Mouse (Mus musculus): Measurements from ENCODE around the gene Bmi1. TPM values are rescaled to one million over a fixed set of nuclear protein-coding genes. Genes with fewer than 3 reads are reported as not detected.

The Bmi1 gene
- polyA plus RNA-seq, 1 experiment from 2014 or later: 34.0 TPM

GRCm38 (mm10) chr2:18718521-18718920, 41.7 kb downstream of the Bmi1 start:
- H3K9ac ChIP-seq (replicated peaks; ENCODE audit: low read depth, low read length): no peak overlapping the region
- H3K4me1 ChIP-seq (ENCODE audit: control insufficient read depth, insufficient read depth, low read length): no peaks in the 10 kb centered on the region
- no peak overlapping the region for H3K4me3 ChIP-seq (ENCODE audit: low read depth, low read length)
- H3K27ac ChIP-seq (ENCODE audit: low read length): no peak overlapping the region
- no peak for ATAC-seq (ENCODE audit: insufficient number of reproducible peaks, insufficient read depth, low FRiP score, low read depth)
- H3K36me3 ChIP-seq (ENCODE audit: control insufficient read depth, insufficient read depth, low read length): no peaks in the 10 kb centered on the region
- WGBS: 80% methylated on average over 4 of the region's 4 CpGs
- H3K4me2 ChIP-seq (replicated peaks; ENCODE audit: low read depth, low read length): no peak overlapping the region
- H3K27me3 ChIP-seq (ENCODE audit: control insufficient read depth, insufficient read depth, low read length): no peaks in the 10 kb centered on the region
- H3K9me3 ChIP-seq (ENCODE audit: control insufficient read depth, low read depth, low read length): no peaks in the 10 kb centered on the region

GRCm38 (mm10) chr2:18722208-18722830, 45.5 kb downstream of the Bmi1 start:
- Histone ChIP-seq H3K4me3 (ENCODE audit: low read depth, low read length) (no peak overlapping the region), H3K27me3 (ENCODE audit: control insufficient read depth, insufficient read depth, low read length) (no peaks in the 10 kb centered on the region), H3K4me1 (ENCODE audit: control insufficient read depth, insufficient read depth, low read length) (no peaks in the 10 kb centered on the region), H3K4me2 (replicated peaks; ENCODE audit: low read depth, low read length) (no peak overlapping the region), H3K27ac (ENCODE audit: low read length) (no peak overlapping the region), H3K36me3 (ENCODE audit: control insufficient read depth, insufficient read depth, low read length) (no peaks in the 10 kb centered on the region), H3K9ac (replicated peaks; ENCODE audit: low read depth, low read length) (no peak overlapping the region), H3K9me3 (ENCODE audit: control insufficient read depth, low read depth, low read length) (no peaks in the 10 kb centered on the region)
- no peak for ATAC-seq (ENCODE audit: insufficient number of reproducible peaks, insufficient read depth, low FRiP score, low read depth)
- 68% methylated on average over 3 of the region's 3 CpGs for WGBS

DNA sequence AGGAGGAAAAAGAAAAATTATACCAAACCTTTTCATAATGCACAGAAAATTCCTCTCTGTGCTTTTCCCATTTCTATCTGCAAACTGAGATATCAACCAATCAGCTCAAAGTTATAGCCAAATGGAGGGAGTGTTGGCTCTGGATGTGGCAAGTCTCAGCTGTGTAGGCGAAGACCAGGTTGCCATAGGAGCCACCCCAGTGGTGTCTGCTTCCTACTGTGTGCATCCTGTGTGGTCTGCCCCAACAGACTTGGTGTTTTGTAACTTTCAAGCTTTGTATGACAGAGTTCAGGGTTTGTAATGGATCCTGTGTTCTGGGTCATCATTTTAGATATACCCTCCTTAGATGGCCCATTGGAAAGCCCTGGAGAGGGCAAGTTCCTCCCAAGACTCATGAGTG, 47.6 kb downstream of the Bmi1 start:
- Histone ChIP-seq H3K9me3 (ENCODE audit: control insufficient read depth, low read depth, low read length) (no peaks in the 10 kb centered on the region), H3K9ac (replicated peaks; ENCODE audit: low read depth, low read length) (no peak overlapping the region), H3K36me3 (ENCODE audit: control insufficient read depth, insufficient read depth, low read length) (no peaks in the 10 kb centered on the region), H3K27ac (ENCODE audit: low read length) (no peak overlapping the region), H3K4me3 (ENCODE audit: low read depth, low read length) (no peak overlapping the region), H3K4me1 (ENCODE audit: control insufficient read depth, insufficient read depth, low read length) (no peaks in the 10 kb centered on the region), H3K4me2 (replicated peaks; ENCODE audit: low read depth, low read length) (no peak overlapping the region), H3K27me3 (ENCODE audit: control insufficient read depth, insufficient read depth, low read length) (no peaks in the 10 kb centered on the region)
- ATAC-seq (ENCODE audit: insufficient number of reproducible peaks, insufficient read depth, low FRiP score, low read depth): no peak
- WGBS: 74% methylated on average over 1 of the region's 1 CpGs

DNA sequence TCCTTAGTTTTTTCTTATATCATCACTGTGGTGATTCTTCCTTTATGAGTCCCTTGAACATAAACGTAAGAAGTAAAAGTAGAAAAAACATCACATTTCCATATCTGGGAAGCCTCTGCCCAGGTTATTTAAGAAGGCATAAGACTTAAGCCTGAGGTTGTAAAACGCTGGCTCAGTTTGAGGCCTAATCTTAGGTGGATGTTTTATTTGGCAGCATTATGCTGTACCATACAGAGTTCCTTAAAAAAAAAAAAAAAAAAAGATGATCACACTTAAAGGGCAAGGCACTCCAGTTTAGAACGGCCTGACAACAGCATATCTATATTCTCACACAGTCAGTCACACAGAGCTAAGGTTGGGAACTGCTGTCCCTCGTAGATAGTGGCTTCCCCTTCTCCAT, 49.1 kb downstream of the Bmi1 start:
- no peak overlapping the region for H3K4me2 ChIP-seq (replicated peaks; ENCODE audit: low read depth, low read length)
- 78% methylated on average over 4 of the region's 4 CpGs for WGBS
- no peaks in the 10 kb centered on the region for H3K36me3 ChIP-seq (ENCODE audit: control insufficient read depth, insufficient read depth, low read length)
- H3K27me3 ChIP-seq (ENCODE audit: control insufficient read depth, insufficient read depth, low read length): no peaks in the 10 kb centered on the region
- no peak overlapping the region for H3K9ac ChIP-seq (replicated peaks; ENCODE audit: low read depth, low read length)
- no peaks in the 10 kb centered on the region for H3K4me1 ChIP-seq (ENCODE audit: control insufficient read depth, insufficient read depth, low read length)
- H3K9me3 ChIP-seq (ENCODE audit: control insufficient read depth, low read depth, low read length): no peaks in the 10 kb centered on the region
- H3K27ac ChIP-seq (ENCODE audit: low read length): no peak overlapping the region
- ATAC-seq (ENCODE audit: insufficient number of reproducible peaks, insufficient read depth, low FRiP score, low read depth): no peak
- H3K4me3 ChIP-seq (ENCODE audit: low read depth, low read length): no peak overlapping the region

DNA sequence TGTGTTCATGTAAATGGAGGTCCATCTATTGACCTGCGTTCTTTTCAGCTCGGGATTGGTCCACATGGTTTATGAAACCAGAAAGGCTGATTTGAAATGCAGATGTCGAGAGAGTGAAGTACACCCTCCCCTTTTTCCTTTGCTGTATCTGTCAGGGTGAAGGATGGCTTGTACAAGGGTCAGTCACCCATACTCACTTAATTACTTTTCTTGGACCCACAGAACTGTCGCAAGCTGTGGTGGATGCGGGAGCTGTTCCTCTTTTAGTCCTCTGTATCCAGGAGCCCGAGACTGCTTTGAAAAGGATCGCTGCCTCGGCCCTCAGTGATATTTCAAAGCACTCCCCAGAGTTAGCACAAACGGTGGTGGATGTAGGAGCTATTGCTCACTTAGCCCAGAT, 54.9 kb downstream of the Bmi1 start:
- H3K9me3 ChIP-seq (ENCODE audit: control insufficient read depth, low read depth, low read length): no peaks in the 10 kb centered on the region
- H3K4me2 ChIP-seq (replicated peaks; ENCODE audit: low read depth, low read length): no peak overlapping the region
- 33% methylated on average over 9 of the region's 9 CpGs for WGBS
- H3K4me3 ChIP-seq (ENCODE audit: low read depth, low read length): no peak overlapping the region
- H3K4me1 ChIP-seq (ENCODE audit: control insufficient read depth, insufficient read depth, low read length): no peaks in the 10 kb centered on the region
- no peaks in the 10 kb centered on the region for H3K27me3 ChIP-seq (ENCODE audit: control insufficient read depth, insufficient read depth, low read length)
- no peak overlapping the region for H3K27ac ChIP-seq (ENCODE audit: low read length)
- H3K36me3 ChIP-seq (ENCODE audit: control insufficient read depth, insufficient read depth, low read length): no peaks in the 10 kb centered on the region
- no peak overlapping the region for H3K9ac ChIP-seq (replicated peaks; ENCODE audit: low read depth, low read length)
- ATAC-seq (ENCODE audit: insufficient number of reproducible peaks, insufficient read depth, low FRiP score, low read depth): no peak

DNA sequence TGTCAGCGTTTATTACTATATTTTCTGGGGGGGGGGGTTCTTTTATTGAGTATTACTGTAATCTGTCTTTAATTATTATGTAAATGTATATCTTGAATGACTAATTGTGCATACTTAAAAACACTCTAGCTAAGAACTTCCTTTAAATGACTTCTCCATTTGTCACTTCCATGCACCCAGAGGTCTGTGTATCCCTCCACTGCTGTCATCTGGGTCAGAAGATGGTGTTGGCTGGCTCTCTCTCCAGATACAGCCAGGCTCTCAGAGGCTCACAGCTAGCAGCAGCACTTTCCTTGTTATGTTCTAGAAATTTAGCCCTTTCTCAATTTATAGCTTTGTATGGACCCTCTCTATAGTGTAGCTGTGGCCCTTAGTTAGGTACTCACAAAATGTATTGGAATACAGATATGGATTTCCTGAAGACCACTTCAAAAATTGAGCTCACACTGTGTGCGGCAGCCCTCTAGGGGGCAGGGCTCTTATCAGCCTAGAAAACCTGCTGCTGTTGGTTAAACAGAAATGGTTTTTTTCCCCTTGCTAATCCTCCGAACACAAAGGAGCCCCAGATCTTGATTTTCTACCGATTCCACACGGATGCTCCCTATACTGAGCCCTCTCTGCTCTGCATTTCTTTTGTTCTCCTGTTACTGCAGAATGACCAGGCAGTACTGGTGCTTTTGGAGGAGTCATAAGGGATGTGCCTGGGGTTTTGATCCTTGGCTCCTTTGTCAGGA, 57.7 kb downstream of the Bmi1 start:
- H3K27me3 ChIP-seq (ENCODE audit: control insufficient read depth, insufficient read depth, low read length): no peaks in the 10 kb centered on the region
- no peak overlapping the region for H3K4me3 ChIP-seq (ENCODE audit: low read depth, low read length)
- ATAC-seq (ENCODE audit: insufficient number of reproducible peaks, insufficient read depth, low FRiP score, low read depth): no peak
- WGBS: 51% methylated on average over 5 of the region's 5 CpGs
- H3K9me3 ChIP-seq (ENCODE audit: control insufficient read depth, low read depth, low read length): no peaks in the 10 kb centered on the region
- no peak overlapping the region for H3K9ac ChIP-seq (replicated peaks; ENCODE audit: low read depth, low read length)
- no peak overlapping the region for H3K4me2 ChIP-seq (replicated peaks; ENCODE audit: low read depth, low read length)
- H3K4me1 ChIP-seq (ENCODE audit: control insufficient read depth, insufficient read depth, low read length): no peaks in the 10 kb centered on the region
- no peak overlapping the region for H3K27ac ChIP-seq (ENCODE audit: low read length)
- no peaks in the 10 kb centered on the region for H3K36me3 ChIP-seq (ENCODE audit: control insufficient read depth, insufficient read depth, low read length)

Other genes starting within 250 kb of the Bmi1 start
- gene Commd3, start 4.6 kb upstream of the Bmi1 start, polyA plus RNA-seq (2014; fragmentation: Nextera tagmentation; extraction: Ambion mirVana): 215 and 223 TPM in 2 replicates
- 0.29 and 0.53 TPM in 2 replicates for gene Spag6, start 17.0 kb downstream of the Bmi1 start, polyA plus RNA-seq (2014; fragmentation: Nextera tagmentation; extraction: Ambion mirVana)

All from stomach, embryonic 14.5 days (tissue).